Mouse (Mus musculus) heart, embryonic 11.5 days (tissue): ENCODE data around the gene Gdf11. TPM values are rescaled to one million over a fixed set of nuclear protein-coding genes. Genes with fewer than 3 reads are reported as not detected.

ENCODE experiments used
- ATAC-seq: fragments of 200-750 bp; cut with Nextera tagmentation; replicated peaks from 2 replicates; pipeline ENCODE4 v1.8.0; 2017; ENCODE audit warnings: moderate library complexity; ENCODE audit not compliant: insufficient number of reproducible peaks, low FRiP score, low TSS enrichment
- H3K27ac ChIP-seq: fragments of 300-500 bp; sonication (generic); 2 replicates; pipeline ENCODE4 v1.5.1; 2014; ENCODE audit warnings: mild to moderate bottlenecking, low read depth, low read length
- H3K27me3 ChIP-seq: fragments of 300-500 bp; sonication (generic); 2 replicates; pipeline ENCODE4 v1.6.1; 2014; ENCODE audit warnings: mild to moderate bottlenecking, low read length, mixed read lengths; ENCODE audit not compliant: control insufficient read depth, insufficient read depth
- H3K36me3 ChIP-seq: fragments of 300-500 bp; sonication (generic); 2 replicates; pipeline ENCODE4 v1.6.1; 2014; ENCODE audit warnings: mild to moderate bottlenecking, low read length, moderate library complexity, mixed read lengths; ENCODE audit not compliant: control insufficient read depth, insufficient read depth
- H3K4me1 ChIP-seq: fragments of 300-500 bp; sonication (generic); 2 replicates; pipeline ENCODE4 v1.6.1; 2014; ENCODE audit warnings: low read length; ENCODE audit not compliant: control insufficient read depth, insufficient read depth
- H3K4me2 ChIP-seq: fragments of 300-500 bp; sonication (generic); 2 replicates; pipeline ENCODE4 v1.6.1; 2014; ENCODE audit warnings: mild to moderate bottlenecking, moderate library complexity
- H3K4me3 ChIP-seq: fragments of 300-500 bp; sonication (generic); 2 replicates; pipeline ENCODE4 v1.5.1; 2014; ENCODE audit warnings: low read depth, low read length
- H3K9ac ChIP-seq: fragments of 300-500 bp; sonication (generic); 2 replicates; pipeline ENCODE4 v1.6.1; 2014; ENCODE audit warnings: mild to moderate bottlenecking, low read depth, low read length, moderate library complexity
- H3K9me3 ChIP-seq: fragments of 300-500 bp; sonication (generic); replicated peaks from 2 replicates; pipeline ENCODE4 v1.6.1; 2016; ENCODE audit warnings: low read length; ENCODE audit not compliant: control insufficient read depth
- WGBS: fragments of 180-500 bp; shearing (Covaris S2); extraction: QIAGEN DNeasy Blood & Tissue Kit; methylation state at CpG from one replicate; pipeline ENCODE4 v1.1.7; 2014; ENCODE audit not compliant: insufficient replicate concordance; 5-methylcytosine and 5-hydroxymethylcytosine counted together
- polyA plus RNA-seq: library from polyadenylated mRNA; unstranded; fragments of >200 nt; fragmentation: Nextera tagmentation; extraction: Ambion mirVana; gene quantifications from 2 replicates; pipeline ENCODE4 v1.2.1, GENCODE M21; 2014

Gdf11 gene
- polyA plus RNA-seq, 1 experiment from 2014 or later: 4.1 TPM

DNA sequence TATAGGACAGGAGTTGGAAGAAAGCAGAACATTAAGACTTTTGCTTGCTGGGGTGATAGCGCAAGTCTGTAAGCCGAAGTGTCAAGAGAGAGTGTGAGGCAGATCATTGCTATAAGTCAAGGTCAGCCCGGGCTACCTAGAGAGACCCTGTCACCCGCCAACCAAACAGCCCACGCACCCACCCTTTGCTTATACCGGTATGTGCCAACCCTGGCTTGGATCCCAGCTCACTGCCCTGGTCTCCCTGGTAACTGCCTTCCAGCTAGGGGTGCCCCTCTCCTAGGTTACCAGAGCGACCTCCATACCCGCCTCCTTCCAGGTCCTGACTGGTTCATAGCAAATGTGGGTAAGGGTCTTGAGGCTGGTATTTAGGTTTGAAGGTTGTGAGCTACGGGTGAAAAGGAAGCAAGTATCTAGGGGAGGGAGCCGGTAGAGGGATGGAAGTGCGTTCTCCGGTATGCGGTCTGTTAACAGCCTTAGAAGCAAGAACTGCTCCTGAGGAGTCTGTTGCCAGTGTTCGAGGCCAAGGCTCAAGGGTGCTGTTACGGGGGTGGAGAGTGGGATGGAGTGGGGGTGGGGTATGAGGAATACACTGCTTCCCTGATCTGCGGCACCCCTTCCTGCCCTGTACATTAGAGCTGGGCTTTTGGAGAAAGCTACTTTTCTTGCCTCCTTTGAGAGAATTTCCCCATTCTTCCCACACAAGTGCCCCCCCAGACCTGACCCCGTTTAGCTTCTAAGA is 4.6 kb upstream of the Gdf11 start:
- Histone ChIP-seq H3K27ac (no peak overlapping the region), H3K36me3 (no peaks in the 10 kb centered on the region), H3K4me2 (peak overlapping the region; percentile 48), H3K27me3 (peaks cover 24% of the 10 kb centered on the region), H3K9ac (no peak overlapping the region), H3K9me3 (no peaks in the 10 kb centered on the region), H3K4me1 (0 out of 2 replicates have a peak, but pooled peaks cover 2% of the 10 kb centered on the region), H3K4me3 (peak overlapping the region; percentile 18)
- ATAC-seq: no peak
- 2% methylated on average over 17 of the region's 17 CpGs for WGBS

DNA sequence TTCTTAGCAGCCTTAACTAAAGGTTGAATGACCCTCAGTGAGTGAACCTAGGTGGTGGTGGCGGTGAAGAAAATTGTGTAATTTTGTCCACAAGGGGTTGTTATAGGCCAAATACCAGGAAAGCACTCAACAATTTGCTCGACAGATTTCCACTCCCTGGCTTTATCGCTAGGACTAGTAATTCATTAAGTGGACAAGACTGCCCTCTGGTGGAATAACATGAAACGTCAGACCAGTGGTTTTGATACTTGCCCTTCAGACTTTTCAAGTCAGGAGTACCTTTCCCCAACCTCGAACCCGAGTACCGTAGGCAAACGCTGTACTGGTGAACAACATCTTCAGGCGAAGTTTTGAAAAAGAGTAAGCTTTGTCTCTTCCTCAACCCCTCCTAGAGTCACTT is 3.9 kb upstream of the Gdf11 start:
- Histone ChIP-seq H3K27me3 (peaks cover 24% of the 10 kb centered on the region), H3K4me2 (peak overlapping the region; percentile 48), H3K9me3 (no peaks in the 10 kb centered on the region), H3K9ac (no peak overlapping the region), H3K4me3 (peak overlapping the region; percentile 18), H3K36me3 (no peaks in the 10 kb centered on the region), H3K27ac (no peak overlapping the region), H3K4me1 (peaks cover 5% of the 10 kb centered on the region)
- no peak for ATAC-seq
- WGBS: under 1% methylated on average over 9 of the region's 9 CpGs

DNA sequence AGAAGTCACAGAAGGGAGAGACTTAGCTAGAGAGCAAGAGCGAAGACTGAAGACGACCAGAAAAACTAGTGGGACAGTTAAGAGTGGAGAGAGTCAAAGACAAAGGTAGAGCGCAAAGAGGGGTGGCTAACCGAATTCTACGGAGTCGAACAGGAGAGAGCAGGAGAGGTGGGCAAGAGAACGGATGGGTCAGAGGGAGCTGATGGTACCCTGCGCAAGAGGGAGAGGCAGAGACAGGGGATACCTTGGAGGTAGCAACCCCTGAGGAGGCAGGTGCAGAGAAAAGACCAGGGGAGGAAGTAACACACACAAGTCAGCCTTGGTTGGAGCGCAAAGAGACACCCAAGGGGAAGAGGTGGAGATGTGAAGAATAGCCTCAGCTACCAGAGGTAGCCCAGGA is 728 bp upstream of the Gdf11 start:
- H3K27ac ChIP-seq: no peak overlapping the region
- no peaks in the 10 kb centered on the region for H3K9me3 ChIP-seq
- H3K9ac ChIP-seq: peak overlapping the region; percentile 82
- peaks cover 19% of the 10 kb centered on the region for H3K4me1 ChIP-seq
- H3K27me3 ChIP-seq: peaks cover 21% of the 10 kb centered on the region
- ATAC-seq: no peak
- WGBS: 1% methylated on average over 9 of the region's 9 CpGs
- 0 out of 2 replicates have a peak, but pooled peaks cover 2% of the 10 kb centered on the region for H3K36me3 ChIP-seq
- peak overlapping the region; percentile 78 for H3K4me3 ChIP-seq
- H3K4me2 ChIP-seq: peak overlapping the region; percentile 93

DNA sequence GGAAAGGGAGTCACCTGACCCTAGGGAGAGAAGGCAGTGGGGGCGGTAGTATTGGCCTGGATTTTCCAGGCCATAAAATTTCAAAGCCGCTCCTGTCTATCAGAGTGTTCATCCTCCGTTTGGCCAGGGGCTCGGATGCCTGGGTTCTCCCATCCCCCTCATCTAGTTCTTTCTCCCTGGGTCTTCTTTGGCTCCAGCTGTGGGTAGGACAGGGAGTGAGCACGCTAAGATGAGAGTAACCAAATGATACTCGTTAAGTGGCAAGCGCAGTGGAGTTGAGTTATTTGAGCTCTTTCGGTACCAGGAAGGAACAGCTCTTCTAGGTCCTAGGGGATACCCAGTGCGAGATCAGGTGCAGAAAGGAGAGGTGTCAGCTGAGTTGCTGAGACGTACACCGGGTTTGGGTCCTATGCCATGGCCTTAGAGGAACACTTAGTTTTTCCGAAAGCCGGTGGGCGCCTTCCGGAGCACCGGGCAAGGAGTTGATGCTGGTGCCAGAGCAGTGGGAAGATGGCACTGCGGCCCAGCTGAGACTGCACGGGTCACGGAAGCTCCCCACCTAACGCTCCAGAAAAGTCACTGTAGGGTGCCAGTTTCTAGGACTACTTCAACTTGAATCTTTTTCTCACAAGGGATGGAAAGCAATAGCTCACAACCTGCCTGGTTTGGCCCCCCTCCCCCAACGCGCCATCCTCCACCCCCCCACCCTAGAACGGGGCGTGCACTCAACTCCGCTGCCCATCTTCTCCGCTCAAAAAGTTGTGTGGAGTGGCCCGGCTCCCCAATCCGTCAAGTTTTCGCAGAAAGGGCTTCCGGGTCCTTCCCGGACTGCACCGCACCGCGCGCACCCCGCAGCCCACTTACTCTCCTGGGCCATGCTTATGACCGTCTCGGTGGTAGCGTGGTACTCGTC is 879 bp downstream of the Gdf11 start:
- peak overlapping the region; percentile 78 for H3K4me3 ChIP-seq
- H3K4me2 ChIP-seq: peak overlapping the region; percentile 93
- 0 out of 2 replicates have a peak, but pooled peaks cover 2% of the 10 kb centered on the region for H3K36me3 ChIP-seq
- H3K27ac ChIP-seq: peak overlapping the region; percentile 82
- peak overlapping the region; percentile 82 for H3K9ac ChIP-seq
- no peaks in the 10 kb centered on the region for H3K9me3 ChIP-seq
- H3K27me3 ChIP-seq: peaks cover 10% of the 10 kb centered on the region; the same call in 1 of the 2 replicates
- peak; percentile 12; the same call in 1 of the 2 replicates for ATAC-seq
- under 1% methylated on average over 40 of the region's 40 CpGs for WGBS
- H3K4me1 ChIP-seq: peaks cover 22% of the 10 kb centered on the region

DNA sequence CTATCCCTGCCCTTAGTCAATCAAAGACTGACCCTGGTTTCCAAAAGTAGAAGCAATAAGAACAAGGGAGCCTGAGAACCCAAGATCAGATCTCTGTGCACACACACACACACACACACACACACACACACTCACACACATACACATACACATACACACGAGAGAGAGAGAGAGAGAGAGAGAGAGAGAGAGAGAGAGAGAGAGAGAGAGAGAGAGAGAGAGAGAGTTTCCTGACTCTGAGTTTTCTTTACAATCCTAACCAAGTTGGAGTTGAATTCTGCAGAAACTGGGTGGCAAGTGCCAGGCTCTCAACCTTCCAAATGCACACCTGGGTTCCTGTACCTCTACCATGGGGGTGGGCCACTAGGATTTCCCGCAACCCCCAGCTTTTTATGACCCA is 1.7 kb downstream of the Gdf11 start:
- Histone ChIP-seq H3K4me3 (peak overlapping the region; percentile 78), H3K9me3 (no peaks in the 10 kb centered on the region), H3K4me2 (peak overlapping the region; percentile 93), H3K36me3 (0 out of 2 replicates have a peak, but pooled peaks cover 2% of the 10 kb centered on the region), H3K27ac (peak overlapping the region; percentile 71; the same call in 1 of the 2 replicates), H3K27me3 (peaks cover 10% of the 10 kb centered on the region; the same call in 1 of the 2 replicates), H3K4me1 (peaks cover 22% of the 10 kb centered on the region), H3K9ac (peak overlapping the region; percentile 82; the same call in 1 of the 2 replicates)
- no peak for ATAC-seq
- WGBS: 20% methylated on average over 2 of the region's 2 CpGs

DNA sequence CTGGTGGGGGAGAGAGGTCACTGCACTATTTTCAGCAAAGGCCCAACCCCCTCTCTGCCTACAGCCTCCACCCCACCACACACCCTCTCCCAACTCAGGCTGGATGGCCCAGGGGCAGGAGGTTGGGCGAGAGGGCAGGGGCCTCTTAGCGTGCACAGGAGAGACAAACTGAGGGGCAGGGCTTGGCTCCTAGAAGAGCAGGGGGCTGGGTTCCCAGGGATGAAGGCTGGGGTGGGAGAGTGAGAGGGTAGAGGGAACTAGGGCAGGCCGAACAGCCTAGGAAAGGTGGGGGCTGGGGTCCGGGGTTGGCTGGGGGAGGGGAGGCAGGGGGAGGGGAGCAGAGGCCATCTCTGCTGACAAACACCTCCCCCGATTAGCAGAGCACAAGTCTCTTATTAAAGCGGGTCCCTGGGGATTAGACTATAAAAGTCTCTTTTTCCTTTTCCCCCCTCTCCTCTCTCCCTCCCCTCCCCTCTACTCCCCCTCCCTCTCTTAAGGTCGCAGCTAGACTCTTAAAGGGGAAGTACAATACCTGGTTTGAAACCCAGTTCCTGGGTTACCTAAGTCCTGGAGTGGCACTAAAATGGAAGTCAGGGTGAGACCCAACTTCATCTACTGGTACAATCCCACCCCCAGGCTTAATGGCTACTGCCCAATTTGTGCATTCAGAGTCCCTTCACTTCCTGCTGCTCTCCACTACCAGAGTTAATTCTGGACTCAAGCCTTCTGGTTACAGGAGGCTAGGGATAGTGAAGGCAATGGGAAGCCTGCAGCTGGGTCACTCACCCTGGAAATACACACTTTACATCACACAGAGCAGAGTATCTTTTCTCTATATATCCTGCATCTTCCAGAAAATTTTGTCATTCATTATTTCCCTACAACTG is 2.3 kb downstream of the Gdf11 start:
- WGBS: 1% methylated on average over 7 of the region's 7 CpGs

DNA sequence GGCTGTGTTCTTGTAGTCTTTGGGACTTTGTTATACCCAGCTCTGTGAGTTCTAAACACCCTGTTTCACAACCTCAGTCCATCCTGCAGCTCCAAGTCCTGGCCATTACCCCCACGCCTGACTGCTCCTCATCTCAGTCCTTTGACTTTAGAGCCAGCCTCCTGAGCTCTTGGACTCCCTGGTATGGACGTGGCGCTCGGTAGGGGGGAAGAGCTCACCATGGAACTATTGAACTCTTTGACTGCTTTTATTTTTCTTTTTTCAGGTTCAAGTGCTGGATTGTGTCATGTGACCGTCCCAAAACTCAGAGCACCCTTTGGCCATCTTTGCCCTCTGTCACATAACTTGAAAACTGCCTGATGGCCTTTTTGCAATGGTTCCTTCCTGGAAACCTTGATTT is 9.5 kb downstream of the Gdf11 start:
- Histone ChIP-seq H3K4me2 (no peak overlapping the region), H3K9ac (no peak overlapping the region), H3K4me3 (no peak overlapping the region), H3K9me3 (no peaks in the 10 kb centered on the region), H3K27me3 (no peaks in the 10 kb centered on the region), H3K36me3 (no peaks in the 10 kb centered on the region), H3K4me1 (0 out of 2 replicates have a peak, but pooled peaks cover 3% of the 10 kb centered on the region), H3K27ac (no peak overlapping the region)
- WGBS: 92% methylated on average over 5 of the region's 5 CpGs
- ATAC-seq: no peak

More for the DNA sequence above, 2.3 kb downstream of the Gdf11 start:
- H3K9me3 ChIP-seq: no peaks in the 10 kb centered on the region
- peaks cover 22% of the 10 kb centered on the region for H3K4me1 ChIP-seq
- peak overlapping the region; percentile 78 for H3K4me3 ChIP-seq
- H3K36me3 ChIP-seq: 0 out of 2 replicates have a peak, but pooled peaks cover 2% of the 10 kb centered on the region
- H3K27ac ChIP-seq: peak overlapping the region; percentile 71
- peak overlapping the region; percentile 93 for H3K4me2 ChIP-seq
- peaks cover 6% of the 10 kb centered on the region; the same call in 1 of the 2 replicates for H3K27me3 ChIP-seq
- H3K9ac ChIP-seq: peak overlapping the region; percentile 62
- no peak for ATAC-seq

DNA sequence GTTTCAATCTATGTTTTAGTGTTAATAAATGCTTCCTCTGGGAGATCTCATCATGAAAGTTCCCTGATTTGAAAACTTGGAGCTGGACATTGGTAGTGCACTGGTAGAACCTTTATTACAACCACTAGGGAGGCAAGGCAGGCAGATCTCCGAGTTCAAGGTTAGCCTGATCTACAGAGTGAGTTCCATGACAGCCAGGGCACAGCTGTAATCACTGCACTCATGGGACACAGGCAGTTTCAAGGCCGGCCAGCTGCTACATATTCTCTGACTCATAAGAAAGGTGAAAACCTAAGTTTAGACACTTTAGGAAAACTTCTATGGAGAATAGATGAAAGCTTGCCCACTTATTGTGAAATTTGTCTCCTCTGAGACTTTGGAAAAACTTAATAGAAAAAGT is 12.7 kb downstream of the Gdf11 start:
- no peaks in the 10 kb centered on the region for H3K4me1 ChIP-seq
- peaks cover 3% of the 10 kb centered on the region for H3K36me3 ChIP-seq
- no peak overlapping the region for H3K9ac ChIP-seq
- no peak overlapping the region for H3K4me3 ChIP-seq
- no peaks in the 10 kb centered on the region for H3K27me3 ChIP-seq
- H3K9me3 ChIP-seq: no peaks in the 10 kb centered on the region
- ATAC-seq: no peak
- H3K27ac ChIP-seq: no peak overlapping the region
- H3K4me2 ChIP-seq: no peak overlapping the region
- WGBS: 89% methylated on average over 2 of the region's 2 CpGs
